Mouse (Mus musculus): ENCODE results near the gene Slc26a10. TPM values are rescaled to one million over a fixed set of nuclear protein-coding genes. Genes with fewer than 3 reads are reported as not detected.
"Not testable (repeated sequence)": the region's sequence is repeated elsewhere in the genome, so short reads cannot be mapped to it uniquely, and the experiment has no call there.

Gene Slc26a10
- polyA plus RNA-seq, 1 experiment, result 5.5 TPM

- no peak for DNase-seq (ENCODE audit: extremely low spot score in 1 of 2, low spot score in 1 of 2)
Measured at GRCm38 (mm10) chr10:127138328-127139141, 41.9 kb downstream of the Slc26a10 start.

- DNase-seq (ENCODE audit: extremely low spot score in 1 of 2, low spot score in 1 of 2), result no peak
Measured at GRCm38 (mm10) chr10:127137896-127138295, 42.5 kb downstream of the Slc26a10 start.

GRCm38 (mm10) chr10:127136510-127136909 lies 43.9 kb downstream of the Slc26a10 start:
- DNase-seq (ENCODE audit: extremely low spot score in 1 of 2, low spot score in 1 of 2), result no peak

GRCm38 (mm10) chr10:127135118-127135836 lies 45.2 kb downstream of the Slc26a10 start:
- no peak for DNase-seq (ENCODE audit: extremely low spot score in 1 of 2, low spot score in 1 of 2)

GRCm38 (mm10) chr10:127134394-127135035 lies 45.9 kb downstream of the Slc26a10 start:
- not testable (repeated sequence) for DNase-seq (ENCODE audit: extremely low spot score in 1 of 2, low spot score in 1 of 2)

GRCm38 (mm10) chr10:127132469-127132868 lies 48.0 kb downstream of the Slc26a10 start:
- DNase-seq (ENCODE audit: extremely low spot score in 1 of 2, low spot score in 1 of 2), result no peak

- no peak for DNase-seq (ENCODE audit: extremely low spot score in 1 of 2, low spot score in 1 of 2)
Measured at GRCm38 (mm10) chr10:127129431-127129830, 51.0 kb downstream of the Slc26a10 start.

GRCm38 (mm10) chr10:127127711-127128279 lies 52.6 kb downstream of the Slc26a10 start:
- no peak for DNase-seq (ENCODE audit: extremely low spot score in 1 of 2, low spot score in 1 of 2)

GRCm38 (mm10) chr10:127126579-127126978 lies 53.9 kb downstream of the Slc26a10 start:
- no peak for DNase-seq (ENCODE audit: extremely low spot score in 1 of 2, low spot score in 1 of 2)

GRCm38 (mm10) chr10:127125210-127126001 lies 55.0 kb downstream of the Slc26a10 start:
- peak in 1 of 2 experiments; percentile 52 for DNase-seq (ENCODE audit: extremely low spot score in 1 of 2, low spot score in 1 of 2)

GRCm38 (mm10) chr10:127123436-127123805 lies 57.0 kb downstream of the Slc26a10 start:
- DNase-seq (ENCODE audit: extremely low spot score in 1 of 2, low spot score in 1 of 2), result peak; percentile 47 to 93

GRCm38 (mm10) chr10:127122784-127123435 lies 57.5 kb downstream of the Slc26a10 start:
- DNase-seq (ENCODE audit: extremely low spot score in 1 of 2, low spot score in 1 of 2), result peak in 1 of 2 experiments; percentile 75

- no peak for DNase-seq (ENCODE audit: extremely low spot score in 1 of 2, low spot score in 1 of 2)
Measured at GRCm38 (mm10) chr10:127122018-127122417, 58.4 kb downstream of the Slc26a10 start.

Other genes starting within 250 kb of the Slc26a10 start
- gene Ctdsp2, start 201.9 kb downstream of the Slc26a10 start, polyA plus RNA-seq (2012; rRNA removed), result 78.3 and 79.7 TPM in 2 replicates
- 0.14 and 0.25 TPM in 2 replicates for gene Avil, start 179.9 kb downstream of the Slc26a10 start, polyA plus RNA-seq (2012; rRNA removed)
- gene Tsfm, start 149.8 kb downstream of the Slc26a10 start, polyA plus RNA-seq (2012; rRNA removed), result 31.8 and 35.2 TPM in 2 replicates
- 13.9 and 14.0 TPM in 2 replicates for gene Mettl1, start 139.2 kb downstream of the Slc26a10 start, polyA plus RNA-seq (2012; rRNA removed)
- gene Eef1akmt3, start 139.1 kb downstream of the Slc26a10 start, polyA plus RNA-seq (2012; rRNA removed), result 0.18 and 0.27 TPM in 2 replicates
- 0.70 and 1.0 TPM in 2 replicates for gene Cyp27b1, start 132.4 kb downstream of the Slc26a10 start, polyA plus RNA-seq (2012; rRNA removed)
- 13.2 and 14.4 TPM in 2 replicates for gene March9, start 120.5 kb downstream of the Slc26a10 start, polyA plus RNA-seq (2012; rRNA removed)
- gene Cdk4, start 117.1 kb downstream of the Slc26a10 start, polyA plus RNA-seq (2012; rRNA removed), result 154 and 167 TPM in 2 replicates
- gene Tspan31, start 110.4 kb downstream of the Slc26a10 start, polyA plus RNA-seq (2012; rRNA removed), result 89.9 and 91.7 TPM in 2 replicates
- 450 and 465 TPM in 2 replicates for gene Agap2, start 105.4 kb downstream of the Slc26a10 start, polyA plus RNA-seq (2012; rRNA removed)
- gene Os9, start 59.5 kb downstream of the Slc26a10 start, polyA plus RNA-seq (2012; rRNA removed), result 106 and 108 TPM in 2 replicates
- 112 and 132 TPM in 2 replicates for gene B4galnt1, start 15.4 kb downstream of the Slc26a10 start, polyA plus RNA-seq (2012; rRNA removed)
- gene Arhgef25, start 9.4 kb upstream of the Slc26a10 start, polyA plus RNA-seq (2012; rRNA removed), result 184 and 198 TPM in 2 replicates
- 375 and 413 TPM in 2 replicates for gene Dtx3, start 15.1 kb upstream of the Slc26a10 start, polyA plus RNA-seq (2012; rRNA removed)
- 97.3 and 97.4 TPM in 2 replicates for gene Pip4k2c, start 30.9 kb upstream of the Slc26a10 start, polyA plus RNA-seq (2012; rRNA removed)
- 795 and 907 TPM in 2 replicates for gene Kif5a, start 82.7 kb upstream of the Slc26a10 start, polyA plus RNA-seq (2012; rRNA removed)
- gene Dctn2, start 85.7 kb upstream of the Slc26a10 start, polyA plus RNA-seq (2012; rRNA removed), result 285 and 313 TPM in 2 replicates
- 50.0 and 51.5 TPM in 2 replicates for gene Mbd6, start 108.4 kb upstream of the Slc26a10 start, polyA plus RNA-seq (2012; rRNA removed)
- 63.1 and 81.8 TPM in 2 replicates for gene Mars, start 131.1 kb upstream of the Slc26a10 start, polyA plus RNA-seq (2012; rRNA removed)
- 1.1 and 1.3 TPM in 2 replicates for gene Arhgap9, start 141.3 kb upstream of the Slc26a10 start, polyA plus RNA-seq (2012; rRNA removed)
- gene Gli1, start 161.3 kb upstream of the Slc26a10 start, polyA plus RNA-seq (2012; rRNA removed), result 2.0 and 3.2 TPM in 2 replicates
- gene Inhbe, start 173.8 kb upstream of the Slc26a10 start, polyA plus RNA-seq (2012; rRNA removed), result 0.10 and 0.13 TPM in 2 replicates
- gene Inhbc, start 189.8 kb upstream of the Slc26a10 start, polyA plus RNA-seq (2012; rRNA removed), result not detected in 2 replicates
- gene R3hdm2, start 199.7 kb upstream of the Slc26a10 start, polyA plus RNA-seq (2012; rRNA removed), result 179 and 210 TPM in 2 replicates

All from frontal cortex, adult 2 months (tissue).